Mouse (Mus musculus): Measurements from ENCODE around the gene Qars.

Qars gene

GRCm38 (mm10) chr9:108540846-108541245 is 33.3 kb downstream of the Qars start:
- no peak for DNase-seq

- DNase-seq = no peak
Observed at GRCm38 (mm10) chr9:108545986-108546385, 38.5 kb downstream of the Qars start.

GRCm38 (mm10) chr9:108546875-108547274 is 39.4 kb downstream of the Qars start:
- DNase-seq = no peak

GRCm38 (mm10) chr9:108559169-108559568 is 51.7 kb downstream of the Qars start:
- no peak for DNase-seq

GRCm38 (mm10) chr9:108560227-108560841 is 52.8 kb downstream of the Qars start, which contains the start of gene Impdh2:
Gene Impdh2 (plus strand): TSS chr9:108560286.
- DNase-seq = peak; percentile 89 to 91

- DNase-seq = no peak
Observed at GRCm38 (mm10) chr9:108563671-108564070, 56.2 kb downstream of the Qars start.

GRCm38 (mm10) chr9:108564131-108564530 is 56.6 kb downstream of the Qars start:
- DNase-seq = no peak

Data from cerebellum, adult 18-20 months (tissue).